Mouse (Mus musculus) testis, postnatal 10 days (tissue): ENCODE measurements around the gene Cdc37l1.

ENCODE experiments used
- DNase-seq: peaks from one replicate; pipeline ENCODE4 v3.0.0; 2021; ENCODE audit warnings: low spot score

The Cdc37l1 gene

GRCm38 (mm10) chr19:29046961-29047333, 56.8 kb downstream of the Cdc37l1 start:
- no peak for DNase-seq

- DNase-seq, result peak; percentile 84
Measured at GRCm38 (mm10) chr19:29047334-29048170, 57.4 kb downstream of the Cdc37l1 start, which contains the start of gene Ak3. Ak3 (minus strand) TSS chr19:29047961.

GRCm38 (mm10) chr19:29049401-29050075, 59.4 kb downstream of the Cdc37l1 start:
- no peak for DNase-seq

- DNase-seq, result no peak
Measured at GRCm38 (mm10) chr19:29050186-29050980, 60.2 kb downstream of the Cdc37l1 start.

- no peak for DNase-seq
Measured at GRCm38 (mm10) chr19:29052786-29053185, 62.6 kb downstream of the Cdc37l1 start.

- DNase-seq, result no peak
Measured at GRCm38 (mm10) chr19:29054594-29054993, 64.4 kb downstream of the Cdc37l1 start.

GRCm38 (mm10) chr19:29055469-29055868, 65.3 kb downstream of the Cdc37l1 start:
- no peak for DNase-seq

- no peak for DNase-seq
Measured at GRCm38 (mm10) chr19:29058741-29059140, 68.6 kb downstream of the Cdc37l1 start.

GRCm38 (mm10) chr19:29059688-29060087, 69.5 kb downstream of the Cdc37l1 start:
- DNase-seq, result peak; percentile 42

- DNase-seq, result peak; percentile 8
Measured at GRCm38 (mm10) chr19:29060299-29060698, 70.1 kb downstream of the Cdc37l1 start.

GRCm38 (mm10) chr19:29063009-29063408, 72.9 kb downstream of the Cdc37l1 start:
- no peak for DNase-seq

- peak; percentile 98 for DNase-seq
Measured at GRCm38 (mm10) chr19:29063577-29064363, 73.6 kb downstream of the Cdc37l1 start.

- DNase-seq, result peak; percentile 56
Measured at GRCm38 (mm10) chr19:29064451-29065102, 74.4 kb downstream of the Cdc37l1 start.

- DNase-seq, result peak; percentile 83
Measured at GRCm38 (mm10) chr19:29066981-29067471, 76.9 kb downstream of the Cdc37l1 start.

GRCm38 (mm10) chr19:29069195-29069594, 79.0 kb downstream of the Cdc37l1 start:
- DNase-seq, result no peak

GRCm38 (mm10) chr19:29074802-29075201, 84.7 kb downstream of the Cdc37l1 start:
- peak; percentile 70 for DNase-seq
